In genomic region chr10:107858684-107859083, GRCm38 (mm10) we compare ENCODE assay signal across 8 mouse cellular contexts. TPM values are rescaled to one million over a fixed set of nuclear protein-coding genes. Genes with fewer than 3 reads are reported as not detected.
DNase-seq lines count a peak whose midpoint lies in the region; ATAC-seq lines count a peak whose summit lies in the region.

No protein-coding gene starts in this region.

- H3K9me3 ChIP-seq in forebrain, embryonic 11.5 days (ENCODE audit: control insufficient read depth, low read length), result no peaks in the 10 kb centered on the region
- no peaks in the 10 kb centered on the region for H3K9me3 ChIP-seq in forebrain, embryonic 10.5 days

- H3K4me2 ChIP-seq in forebrain, embryonic 11.5 days (ENCODE audit: low read depth, low read length, severe bottlenecking), result no peak overlapping the region

- no peaks in the 10 kb centered on the region for H3K27me3 ChIP-seq in forebrain, embryonic 11.5 days (ENCODE audit: control insufficient read depth, insufficient read depth, low read length)
- H3K27me3 ChIP-seq in forebrain, embryonic 10.5 days (ENCODE audit: poor library complexity, severe bottlenecking), result no peaks in the 10 kb centered on the region

- DNase-seq in forebrain, embryonic 11.5 days (ENCODE audit: low spot score), result peak; percentile 50
- no peak for DNase-seq in forebrain, embryonic 10.5 days (ENCODE audit: extremely low spot score, low spot score)
- peak; percentile 3 to 5 for DNase-seq in B cell, adult 2 months
- peak; percentile 4 for DNase-seq in c-Kit-positive CD71-positive TER-119-negative erythroid progenitor cells, embryonic 14.5 days (ENCODE audit: low read depth)
- peak; percentile 42 for DNase-seq in layer of hippocampus, adult 11-12 months (ENCODE audit: low spot score)
- peak; percentile 9 for DNase-seq in yolk sac, embryonic 10.5 days (ENCODE audit: low spot score)

- no peaks in the 10 kb centered on the region for H3K36me3 ChIP-seq in forebrain, embryonic 11.5 days (ENCODE audit: control insufficient read depth, insufficient read depth, low read length)
- H3K36me3 ChIP-seq in forebrain, embryonic 10.5 days (replicated peaks), result no peaks in the 10 kb centered on the region

- no peak overlapping the region for H3K27ac ChIP-seq in forebrain, embryonic 11.5 days (ENCODE audit: low read depth, low read length)
- no peak overlapping the region for H3K27ac ChIP-seq in forebrain, embryonic 10.5 days

- WGBS in forebrain, embryonic 11.5 days, result 31% methylated on average over 7 of the region's 7 CpGs
- 34% methylated on average over 7 of the region's 7 CpGs for WGBS in forebrain, embryonic 10.5 days

- H3K4me1 ChIP-seq in forebrain, embryonic 11.5 days (replicated peaks; ENCODE audit: control insufficient read depth, insufficient read depth, low read length), result no peaks in the 10 kb centered on the region
- H3K4me1 ChIP-seq in forebrain, embryonic 10.5 days, result no peaks in the 10 kb centered on the region

- no peak overlapping the region for H3K9ac ChIP-seq in forebrain, embryonic 11.5 days (ENCODE audit: low read length)

- no peak overlapping the region for H3K4me3 ChIP-seq in forebrain, embryonic 11.5 days (ENCODE audit: low read depth, low read length)
- H3K4me3 ChIP-seq in forebrain, embryonic 10.5 days, result no peak overlapping the region

- peak; percentile 78; the same call in 1 of the 2 replicates for ATAC-seq in forebrain, embryonic 11.5 days (replicated peaks; ENCODE audit: low FRiP score)
- peak; percentile 96 for ATAC-seq in granulocyte monocyte progenitor cell, adult 5-6 weeks (replicated peaks; ENCODE audit: poor library complexity, severe bottlenecking)
- peak; percentile 88 for ATAC-seq in megakaryocyte, adult 5-6 weeks (ENCODE audit: poor library complexity, severe bottlenecking)

RNA-seq across cellular contexts. Expression of gene Otogl, which starts 53.2 kb away (rescaled TPM):
- polyA plus RNA-seq in forebrain, embryonic 11.5 days (2014; fragmentation: Nextera tagmentation; extraction: Ambion mirVana), result not detected in 2 replicates
- not detected in 2 replicates for polyA plus RNA-seq in forebrain, embryonic 10.5 days (2016; fragmentation: Nextera tagmentation; extraction: Ambion mirVana)
- total RNA-seq in granulocyte monocyte progenitor cell, adult 5-6 weeks (2014; fragmentation: Nextera tagmentation), result 3.1 and 4.0 TPM in 2 replicates
- total RNA-seq in granulocyte monocyte progenitor cell, adult 5-6 weeks (2017), result 2.4 and 2.8 TPM in 2 replicates
- total RNA-seq in megakaryocyte, adult 5-6 weeks (2015), result not detected in 2 replicates
- 0.04 and 0.08 TPM in 2 replicates for total RNA-seq in megakaryocyte, adult 5-6 weeks (2017)
